Mouse (Mus musculus): ENCODE results near the gene Kcnv2. TPM values are rescaled to one million over a fixed set of nuclear protein-coding genes. Genes with fewer than 3 reads are reported as not detected.

Gene Kcnv2
- polyA plus RNA-seq, 2 experiments, result 0.01 TPM; not detected in 1

GRCm38 (mm10) chr19:27364521-27364931, 42.1 kb downstream of the Kcnv2 start:
- Histone ChIP-seq H3K9ac (ENCODE audit: low read depth, low read length, severe bottlenecking) (0 out of 2 replicates have a peak overlapping the region, but pooled peaks have one; percentile 4), H3K27ac (replicated peaks; ENCODE audit: low read depth, low read length) (no peak overlapping the region), H3K4me3 (replicated peaks; ENCODE audit: low read length) (0 out of 2 replicates have a peak overlapping the region, but pooled peaks have one; percentile 8), H3K4me1 (ENCODE audit: control insufficient read depth, insufficient read depth, low read length) (no peaks in the 10 kb centered on the region), H3K9me3 (ENCODE audit: control insufficient read depth, low read length) (no peaks in the 10 kb centered on the region), H3K27me3 (ENCODE audit: control insufficient read depth, insufficient read depth, low read length) (no peaks in the 10 kb centered on the region), H3K36me3 (ENCODE audit: control insufficient read depth, insufficient read depth, low read length) (no peaks in the 10 kb centered on the region), H3K4me2 (replicated peaks; ENCODE audit: low read depth, low read length, severe bottlenecking) (peak overlapping the region; percentile 35; the same call in 1 of the 2 replicates)
- no peak for TF ChIP-seq POLR2A (IDR thresholded peaks at IDR 0.05; ENCODE audit: borderline replicate concordance, extremely low read depth, insufficient read depth, insufficient read length)
- 6% methylated on average over 8 of the region's 8 CpGs for WGBS
- ATAC-seq (ENCODE audit: low FRiP score, low read depth) (no peak), DNase-seq (ENCODE audit: low spot score) (no peak)

GRCm38 (mm10) chr19:27366113-27366746, 43.8 kb downstream of the Kcnv2 start:
- Histone ChIP-seq H3K27me3 (ENCODE audit: control insufficient read depth, insufficient read depth, low read length) (no peaks in the 10 kb centered on the region), H3K4me1 (ENCODE audit: control insufficient read depth, insufficient read depth, low read length) (no peaks in the 10 kb centered on the region), H3K4me2 (replicated peaks; ENCODE audit: low read depth, low read length, severe bottlenecking) (no peak overlapping the region), H3K9ac (ENCODE audit: low read depth, low read length, severe bottlenecking) (no peak overlapping the region), H3K9me3 (ENCODE audit: control insufficient read depth, low read length) (no peaks in the 10 kb centered on the region), H3K36me3 (ENCODE audit: control insufficient read depth, insufficient read depth, low read length) (no peaks in the 10 kb centered on the region), H3K4me3 (replicated peaks; ENCODE audit: low read length) (no peak overlapping the region), H3K27ac (replicated peaks; ENCODE audit: low read depth, low read length) (no peak overlapping the region)
- ATAC-seq (ENCODE audit: low FRiP score, low read depth) (no peak), DNase-seq (ENCODE audit: low spot score) (no peak)
- TF ChIP-seq POLR2A (IDR thresholded peaks at IDR 0.05; ENCODE audit: borderline replicate concordance, extremely low read depth, insufficient read depth, insufficient read length), result no peak
- WGBS, result 73% methylated on average over 10 of the region's 10 CpGs

GRCm38 (mm10) chr19:27369461-27370135, 47.2 kb downstream of the Kcnv2 start:
- ATAC-seq (ENCODE audit: low FRiP score, low read depth) (no peak), DNase-seq (ENCODE audit: low spot score) (no peak)
- no peak overlapping the region for H3K4me3 ChIP-seq (replicated peaks; ENCODE audit: low read length)
- no peaks in the 10 kb centered on the region for H3K9me3 ChIP-seq (ENCODE audit: control insufficient read depth, low read length)
- no peak overlapping the region for H3K27ac ChIP-seq (replicated peaks; ENCODE audit: low read depth, low read length)
- H3K27me3 ChIP-seq (ENCODE audit: control insufficient read depth, insufficient read depth, low read length), result no peaks in the 10 kb centered on the region
- H3K36me3 ChIP-seq (ENCODE audit: control insufficient read depth, insufficient read depth, low read length), result no peaks in the 10 kb centered on the region
- H3K4me2 ChIP-seq (replicated peaks; ENCODE audit: low read depth, low read length, severe bottlenecking), result no peak overlapping the region
- no peak overlapping the region for H3K9ac ChIP-seq (ENCODE audit: low read depth, low read length, severe bottlenecking)
- no peak for TF ChIP-seq POLR2A (IDR thresholded peaks at IDR 0.05; ENCODE audit: borderline replicate concordance, extremely low read depth, insufficient read depth, insufficient read length)
- 0 out of 2 replicates have a peak, but pooled peaks cover 2% of the 10 kb centered on the region for H3K4me1 ChIP-seq (ENCODE audit: control insufficient read depth, insufficient read depth, low read length)
- 81% methylated on average over 3 of the region's 3 CpGs for WGBS

- H3K4me2 ChIP-seq (replicated peaks; ENCODE audit: low read depth, low read length, severe bottlenecking), result no peak overlapping the region
- DNase-seq (ENCODE audit: low spot score) (no peak), ATAC-seq (ENCODE audit: low FRiP score, low read depth) (no peak)
- no peaks in the 10 kb centered on the region for H3K36me3 ChIP-seq (ENCODE audit: control insufficient read depth, insufficient read depth, low read length)
- 0 out of 2 replicates have a peak, but pooled peaks cover 2% of the 10 kb centered on the region for H3K4me1 ChIP-seq (ENCODE audit: control insufficient read depth, insufficient read depth, low read length)
- no peak for TF ChIP-seq POLR2A (IDR thresholded peaks at IDR 0.05; ENCODE audit: borderline replicate concordance, extremely low read depth, insufficient read depth, insufficient read length)
- WGBS, result 77% methylated on average over 2 of the region's 2 CpGs
- no peak overlapping the region for H3K9ac ChIP-seq (ENCODE audit: low read depth, low read length, severe bottlenecking)
- no peak overlapping the region for H3K27ac ChIP-seq (replicated peaks; ENCODE audit: low read depth, low read length)
- no peaks in the 10 kb centered on the region for H3K27me3 ChIP-seq (ENCODE audit: control insufficient read depth, insufficient read depth, low read length)
- H3K9me3 ChIP-seq (ENCODE audit: control insufficient read depth, low read length), result no peaks in the 10 kb centered on the region
- H3K4me3 ChIP-seq (replicated peaks; ENCODE audit: low read length), result no peak overlapping the region
These were observed 47.8 kb downstream of the Kcnv2 start for GRCm38 (mm10) chr19:27370174-27370573.

- DNase-seq (ENCODE audit: low spot score), result no peak
- 87% methylated on average over 2 of the region's 2 CpGs for WGBS
- H3K27me3 ChIP-seq (ENCODE audit: control insufficient read depth, insufficient read depth, low read length), result no peaks in the 10 kb centered on the region
- H3K9ac ChIP-seq (ENCODE audit: low read depth, low read length, severe bottlenecking), result no peak overlapping the region
- no peak overlapping the region for H3K27ac ChIP-seq (replicated peaks; ENCODE audit: low read depth, low read length)
- H3K36me3 ChIP-seq (ENCODE audit: control insufficient read depth, insufficient read depth, low read length), result no peaks in the 10 kb centered on the region
- 0 out of 2 replicates have a peak, but pooled peaks cover 2% of the 10 kb centered on the region for H3K4me1 ChIP-seq (ENCODE audit: control insufficient read depth, insufficient read depth, low read length)
- no peak for TF ChIP-seq POLR2A (IDR thresholded peaks at IDR 0.05; ENCODE audit: borderline replicate concordance, extremely low read depth, insufficient read depth, insufficient read length)
- H3K9me3 ChIP-seq (ENCODE audit: control insufficient read depth, low read length), result no peaks in the 10 kb centered on the region
- ATAC-seq (ENCODE audit: low FRiP score, low read depth), result no peak
- H3K4me3 ChIP-seq (replicated peaks; ENCODE audit: low read length), result no peak overlapping the region
- H3K4me2 ChIP-seq (replicated peaks; ENCODE audit: low read depth, low read length, severe bottlenecking), result no peak overlapping the region
These were observed 48.4 kb downstream of the Kcnv2 start for GRCm38 (mm10) chr19:27370784-27371183.

Data from limb, embryonic 14.5 days (tissue).